Mouse (Mus musculus) erythroid progenitor cell, adult 5-6 weeks (primary cell): ENCODE data around the gene Retreg1. TPM values are rescaled to one million over a fixed set of nuclear protein-coding genes. Genes with fewer than 3 reads are reported as not detected.

ENCODE experiments used
- ATAC-seq: replicated peaks from 2 replicates; pipeline ENCODE4 v1.8.0; 2016; ENCODE audit warnings: moderate number of reproducible peaks, mild to moderate bottlenecking, moderate TSS enrichment, inconsistent platforms; ENCODE audit not compliant: poor library complexity, low FRiP score, severe bottlenecking
- total RNA-seq, 2 experiments: library from RNA; stranded (forward) in 1 of 2; stranded (reverse) in 1 of 2; fragments of 150-400 nt in 1 of 2; fragments of 186-747, 209-891 nt in 1 of 2; gene quantifications; 2 replicates each; pipeline versions ENCODE4 v1.2.3 to v1.2.4; 2015 to 2017; ENCODE audit warnings: low replicate concordance in 2 of 2

Gene Retreg1
- total RNA-seq, 2 experiments from 2014 or later, result 13.4 to 25.6 TPM

GRCm38 (mm10) chr15:25826531-25826961, 16.4 kb upstream of the Retreg1 start:
- no peak for ATAC-seq

GRCm38 (mm10) chr15:25828464-25828863, 14.5 kb upstream of the Retreg1 start:
- ATAC-seq, result no peak

DNA sequence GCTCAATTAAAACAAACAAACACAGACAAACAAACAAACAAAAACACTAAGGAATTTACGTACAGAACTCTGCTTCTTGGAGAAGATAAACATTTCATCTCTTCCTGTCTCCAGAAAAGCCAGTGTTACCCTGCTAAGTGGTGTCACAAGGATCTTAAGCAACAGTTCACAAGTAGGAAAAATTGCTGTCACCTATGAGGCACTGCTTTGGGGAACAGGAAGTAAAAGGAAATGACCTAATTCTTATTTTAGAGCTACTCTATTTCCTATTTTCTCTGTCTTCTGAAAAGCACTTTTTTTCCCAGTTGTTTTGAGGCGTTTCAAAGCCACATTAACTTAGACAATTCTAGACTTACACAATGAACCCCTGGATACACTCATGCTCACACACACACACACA, 12.6 kb upstream of the Retreg1 start:
- no peak for ATAC-seq

DNA sequence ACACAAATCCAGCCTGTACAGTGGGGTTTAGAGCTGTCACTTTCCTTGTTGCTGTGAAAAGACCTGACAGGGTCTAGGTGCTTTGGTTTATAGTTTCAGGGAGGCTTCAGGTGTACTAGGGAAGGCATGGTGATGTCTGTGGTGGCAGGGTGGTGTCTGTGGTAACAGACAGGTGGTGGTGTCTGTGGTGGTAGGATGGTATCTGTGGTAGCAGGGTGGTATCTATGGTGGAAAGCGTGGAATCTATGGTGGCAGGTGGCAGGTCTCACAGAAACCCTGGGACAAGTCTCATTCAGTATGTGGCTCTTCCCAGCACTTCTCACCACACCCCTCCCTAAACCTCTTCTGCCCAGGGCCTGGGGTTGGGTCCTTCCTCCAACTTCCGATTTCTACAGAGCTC, 8.7 kb upstream of the Retreg1 start:
- no peak for ATAC-seq

DNA sequence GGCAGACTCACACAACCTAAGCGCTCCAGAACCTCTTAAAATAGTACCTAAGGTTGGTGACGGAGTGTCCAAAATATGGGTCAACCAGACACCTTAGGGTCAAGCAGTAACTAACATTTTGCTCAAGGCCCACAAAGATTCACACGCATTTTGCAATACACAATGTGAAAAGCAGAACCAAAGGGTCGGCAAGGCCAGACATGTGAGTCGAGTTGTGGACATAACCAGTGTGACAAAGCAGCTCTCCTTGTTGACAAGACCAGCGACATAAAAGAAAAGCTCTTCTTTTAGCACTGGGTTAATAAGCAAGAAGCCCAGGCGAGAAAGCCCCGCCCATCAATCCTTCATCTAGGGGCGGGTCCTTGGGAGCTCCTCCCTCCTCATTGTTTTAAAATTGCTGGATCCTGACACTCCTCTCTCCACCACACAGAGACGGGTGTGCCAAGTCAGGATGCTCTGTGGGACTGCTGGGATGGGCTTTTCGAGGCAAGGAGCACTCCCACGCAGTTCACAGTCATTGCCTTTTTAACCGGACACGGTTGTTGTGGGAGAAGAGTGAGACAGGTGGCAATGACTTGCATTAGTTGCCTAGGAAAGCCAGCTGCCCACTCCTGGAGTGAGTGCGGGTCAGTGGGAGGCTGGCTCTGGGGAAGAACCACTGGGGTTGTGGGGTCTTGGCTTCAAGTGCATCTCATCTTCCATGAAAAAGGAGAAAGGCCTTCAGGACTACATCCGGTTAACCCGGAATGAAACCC, 7.9 kb upstream of the Retreg1 start:
- ATAC-seq, result no peak

GRCm38 (mm10) chr15:25842462-25843085, 406 bp upstream of the Retreg1 start:
- ATAC-seq, result no peak

DNA sequence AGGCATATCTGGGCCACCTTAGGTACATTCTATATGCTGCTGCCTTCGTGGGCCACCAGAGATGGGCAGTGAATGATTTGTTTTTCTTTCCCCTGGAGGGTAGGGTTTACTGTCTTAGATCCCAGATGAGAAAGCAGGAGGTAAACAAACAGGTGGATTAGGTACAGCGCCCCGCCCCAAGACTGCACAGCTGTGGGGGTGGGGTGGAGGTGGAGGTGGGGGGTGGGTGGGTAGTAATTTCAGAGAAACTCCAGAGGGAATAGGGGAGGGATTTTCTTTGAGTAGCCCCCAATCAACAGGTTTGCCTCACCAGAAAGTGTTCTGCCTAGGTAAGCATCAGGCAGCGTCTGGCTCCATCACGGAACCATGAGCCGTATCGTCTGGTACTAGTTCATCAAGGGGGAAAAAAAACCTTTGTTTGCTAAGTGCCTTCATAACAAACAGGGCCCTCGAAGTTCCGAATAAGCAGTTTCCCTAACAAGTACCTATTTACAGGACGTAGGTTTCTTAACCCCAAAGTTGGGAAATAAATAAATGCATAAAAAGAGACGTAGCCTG, 1.1 kb downstream of the Retreg1 start:
- no peak for ATAC-seq

DNA sequence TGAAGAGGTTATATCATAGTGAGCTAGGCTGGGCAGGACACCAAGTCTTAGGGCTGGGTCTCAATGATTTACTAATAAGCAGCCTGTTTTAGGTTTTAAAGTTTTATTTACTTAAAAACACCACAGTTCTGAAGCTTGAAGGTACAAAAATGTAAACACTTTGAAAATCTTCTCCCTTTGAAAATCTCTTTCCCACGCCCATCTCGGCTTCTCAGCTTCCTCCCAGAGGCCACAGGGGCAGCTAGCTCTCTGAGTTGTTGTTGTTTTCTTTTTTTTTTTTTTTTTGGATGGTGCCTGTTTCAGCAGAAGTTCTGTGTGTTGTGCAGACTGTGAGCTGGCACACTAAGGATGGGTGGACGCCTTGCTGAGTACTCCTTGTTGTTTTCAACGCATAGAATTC, 1.8 kb downstream of the Retreg1 start:
- no peak for ATAC-seq

DNA sequence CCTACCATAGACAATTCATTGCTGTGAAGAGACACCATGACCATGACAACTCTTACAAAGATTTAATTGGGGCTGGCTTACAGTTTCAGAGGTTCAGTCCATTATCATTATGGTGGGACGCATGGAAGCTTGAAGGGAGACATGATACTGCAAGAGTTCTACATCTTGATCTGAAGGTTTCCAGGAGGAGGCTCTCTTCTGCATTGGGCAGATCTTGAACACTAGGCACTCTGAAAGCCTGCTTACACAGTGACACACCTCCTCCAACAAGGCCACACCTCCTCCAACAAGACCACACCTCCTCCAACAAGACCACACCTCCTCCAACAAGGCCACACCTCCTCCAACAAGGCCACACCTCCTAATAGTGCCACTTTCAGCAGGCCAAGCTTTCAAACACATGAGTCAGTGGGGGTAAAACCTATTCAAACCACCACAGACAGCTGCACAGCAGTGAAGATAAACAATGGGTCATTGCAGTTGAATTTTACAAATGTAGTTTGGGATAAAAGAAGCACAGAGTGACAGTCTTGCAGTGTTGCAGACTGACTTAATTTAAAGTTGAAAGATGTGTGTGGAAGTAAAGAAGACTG, 4.7 kb downstream of the Retreg1 start:
- no peak for ATAC-seq

GRCm38 (mm10) chr15:25850552-25850951, 7.6 kb downstream of the Retreg1 start:
- no peak for ATAC-seq

- ATAC-seq, result no peak
Observed at GRCm38 (mm10) chr15:25854270-25854904, 11.4 kb downstream of the Retreg1 start.

DNA sequence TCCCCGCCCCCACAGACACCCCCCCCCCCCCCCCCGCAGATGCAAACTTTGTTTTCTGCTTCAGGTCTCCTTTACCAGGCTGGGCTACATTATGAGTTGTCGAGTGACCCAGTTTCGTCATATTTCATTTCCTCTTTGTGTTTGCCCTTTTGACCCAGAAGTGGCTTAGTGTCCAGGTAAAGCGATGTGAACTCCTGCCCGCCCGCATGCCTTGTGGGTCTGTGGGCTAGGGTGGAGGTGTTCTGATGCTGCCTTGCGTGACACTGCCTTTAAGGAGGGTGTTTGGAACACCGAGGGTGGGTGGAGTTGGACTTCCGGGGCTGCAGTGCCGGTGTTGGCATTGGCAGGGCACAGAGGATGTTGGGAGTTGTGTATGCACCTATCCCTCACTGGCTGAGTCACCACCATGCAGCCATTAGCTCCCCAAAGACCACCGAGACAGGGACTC, 15.7 kb downstream of the Retreg1 start:
- no peak for ATAC-seq

- ATAC-seq, result no peak
Observed at GRCm38 (mm10) chr15:25859469-25859868, 16.5 kb downstream of the Retreg1 start.

DNA sequence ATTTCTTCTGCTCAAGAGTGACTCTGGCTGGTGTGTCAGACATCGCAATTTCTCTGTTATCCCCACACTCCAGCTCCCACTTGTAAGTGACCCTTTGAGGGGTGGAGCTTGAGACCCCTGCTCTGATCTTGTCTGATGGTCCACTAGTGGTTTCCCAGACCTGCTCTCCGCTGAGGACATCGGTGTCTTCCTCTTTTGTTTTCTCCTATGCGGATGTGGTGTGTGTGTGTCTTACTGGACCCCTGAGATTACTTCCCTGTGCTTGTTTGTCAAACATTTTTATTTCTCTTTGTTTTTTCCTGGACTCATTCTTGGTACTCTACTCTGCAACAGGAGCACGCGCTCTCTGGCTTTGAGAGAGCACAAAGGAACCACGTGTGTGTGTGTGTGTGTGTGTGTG, 18.9 kb downstream of the Retreg1 start:
- no peak for ATAC-seq

GRCm38 (mm10) chr15:25865605-25866004, 22.6 kb downstream of the Retreg1 start:
- no peak for ATAC-seq

GRCm38 (mm10) chr15:25866106-25866505, 23.1 kb downstream of the Retreg1 start:
- ATAC-seq, result no peak

DNA sequence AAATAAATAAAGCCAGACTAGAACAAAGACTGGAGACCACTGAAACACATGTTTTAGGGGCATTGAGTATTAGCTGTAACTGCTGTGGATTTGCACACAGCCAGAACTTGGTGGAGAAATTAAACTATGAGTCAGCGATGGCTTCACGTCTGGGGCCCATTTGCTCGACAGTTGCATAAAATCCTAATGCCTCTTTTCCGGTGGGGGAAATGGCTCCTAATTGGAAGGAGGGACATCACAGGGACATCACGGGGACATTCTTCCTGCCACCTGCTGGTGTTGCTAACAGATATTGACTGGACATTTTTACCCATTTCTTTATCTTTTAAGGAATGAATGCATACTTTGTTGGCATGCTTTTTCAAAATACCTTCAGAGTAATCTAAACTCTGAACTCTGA, 26.1 kb downstream of the Retreg1 start:
- no peak for ATAC-seq

GRCm38 (mm10) chr15:25871470-25871869, 28.5 kb downstream of the Retreg1 start:
- ATAC-seq, result no peak

GRCm38 (mm10) chr15:25872118-25872517, 29.1 kb downstream of the Retreg1 start:
- ATAC-seq, result no peak

GRCm38 (mm10) chr15:25872657-25873056, 29.7 kb downstream of the Retreg1 start:
- ATAC-seq, result no peak
